Mouse (Mus musculus): Measurements from ENCODE around the gene Gm9964. TPM values are rescaled to one million over a fixed set of nuclear protein-coding genes. Genes with fewer than 3 reads are reported as not detected.
"Not testable (repeated sequence)": the region's sequence is repeated elsewhere in the genome, so short reads cannot be mapped to it uniquely, and the experiment has no call there.

Gm9964 gene
- polyA plus RNA-seq, 1 experiment from 2014 or later, result not detected

DNA sequence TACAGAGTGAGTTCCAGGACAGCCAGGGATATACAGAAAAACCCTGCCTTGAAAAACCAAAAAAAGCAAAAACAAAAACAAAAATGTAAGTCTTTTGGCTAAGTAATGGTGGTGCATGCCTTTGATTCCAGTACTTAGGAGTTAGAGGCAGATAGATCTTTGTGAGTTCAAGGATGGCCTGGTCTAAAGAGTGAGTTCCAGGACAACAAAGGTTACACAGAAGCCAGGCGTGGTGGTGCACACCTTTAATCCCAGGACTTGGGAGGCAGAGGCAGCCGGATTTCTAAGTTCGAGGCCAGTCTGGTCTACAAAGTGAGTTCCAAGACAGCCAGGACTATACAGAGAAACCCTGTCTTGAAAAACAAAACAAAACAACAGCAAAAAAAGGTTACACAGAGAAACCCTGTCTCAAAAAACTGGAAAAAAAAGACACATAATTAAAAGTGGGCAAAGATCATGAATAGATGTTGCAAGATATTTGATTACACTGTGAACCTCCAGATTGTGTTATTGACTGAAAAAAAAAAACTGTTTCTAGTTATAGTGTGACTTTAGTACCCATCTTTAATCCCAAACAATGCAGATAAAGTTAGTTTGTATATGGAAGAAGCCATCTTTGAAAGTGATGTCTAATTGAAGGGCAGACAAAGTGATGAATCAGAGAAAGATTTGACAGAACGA is 13.2 kb downstream of the Gm9964 start:
- Histone ChIP-seq H3K27ac (replicated peaks; ENCODE audit: low read depth, low read length) (no peak overlapping the region), H3K4me3 (ENCODE audit: low read depth, low read length) (no peak overlapping the region), H3K36me3 (replicated peaks; ENCODE audit: control insufficient read depth, insufficient read depth, low read depth, low read length) (no peaks in the 10 kb centered on the region), H3K9me3 (replicated peaks; ENCODE audit: control insufficient read depth, low read length) (no peaks in the 10 kb centered on the region), H3K9ac (replicated peaks; ENCODE audit: low read length) (no peak overlapping the region), H3K4me2 (ENCODE audit: low read depth, low read length) (no peak overlapping the region), H3K4me1 (ENCODE audit: control insufficient read depth, insufficient read depth, low read length) (no peaks in the 10 kb centered on the region), H3K27me3 (ENCODE audit: control insufficient read depth, insufficient read depth, low read length) (no peaks in the 10 kb centered on the region)
- ATAC-seq (replicated peaks; ENCODE audit: insufficient number of reproducible peaks, low FRiP score, low TSS enrichment, low read depth), result no peak
- DNase-seq (ENCODE audit: low spot score), result no peak
- 92% methylated on average over 4 of the region's 4 CpGs for WGBS

DNA sequence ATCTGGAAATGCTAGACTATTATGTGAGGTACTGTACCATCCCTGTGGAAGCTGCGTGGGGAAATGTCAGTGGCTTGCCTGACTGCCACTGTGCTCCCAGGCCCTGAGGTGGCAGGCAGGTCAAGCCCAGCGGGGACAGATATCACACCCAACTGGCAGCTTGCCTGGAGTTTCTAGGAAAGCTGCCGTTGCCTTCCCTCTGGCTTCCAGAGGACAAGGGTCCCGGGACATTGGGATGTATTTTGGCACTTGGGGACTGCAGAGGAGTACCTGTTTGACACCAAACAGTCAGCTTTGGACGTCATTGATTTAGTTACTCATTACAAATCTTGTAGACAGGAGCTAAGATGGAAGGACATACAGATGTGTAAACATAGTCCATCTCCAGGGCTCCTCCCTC is 15.3 kb downstream of the Gm9964 start:
- no peaks in the 10 kb centered on the region for H3K4me1 ChIP-seq (ENCODE audit: control insufficient read depth, insufficient read depth, low read length)

DNA sequence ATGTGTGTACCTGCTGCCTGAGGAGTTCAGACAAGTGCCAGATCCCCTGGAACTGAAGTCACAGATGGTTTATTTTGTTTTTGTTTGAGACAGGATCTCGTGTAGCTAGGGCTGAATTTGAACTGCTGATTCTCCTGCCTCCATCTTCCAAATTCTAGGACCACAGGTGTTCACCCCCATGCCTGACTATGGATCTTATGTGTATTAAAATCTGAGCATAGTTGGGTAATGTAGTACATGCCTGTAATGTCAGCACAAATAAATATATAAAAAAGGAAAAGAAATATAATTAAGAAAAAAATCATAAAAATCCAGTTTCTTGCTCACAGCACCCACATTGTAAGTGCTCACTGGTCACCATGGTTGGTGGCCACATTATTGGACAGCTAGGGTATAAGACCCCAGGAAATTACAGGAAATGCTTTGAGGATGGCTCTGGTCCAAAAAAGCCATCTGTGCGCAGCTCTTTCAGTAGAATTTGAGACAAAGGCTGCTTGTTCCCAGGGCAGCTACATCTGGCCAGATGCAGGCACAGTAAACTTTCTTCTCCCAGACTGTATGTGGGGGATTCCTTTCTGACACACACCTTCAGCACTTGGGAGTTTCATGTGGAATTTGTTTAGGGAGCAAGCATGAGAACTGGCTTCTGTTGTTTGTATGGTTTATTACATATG is 16.8 kb downstream of the Gm9964 start:
- ATAC-seq (replicated peaks; ENCODE audit: insufficient number of reproducible peaks, low FRiP score, low TSS enrichment, low read depth) (no peak; the same call in 1 of the 2 replicates), DNase-seq (ENCODE audit: low spot score) (peak; percentile 69)
- no peak overlapping the region for H3K4me3 ChIP-seq (ENCODE audit: low read depth, low read length)
- H3K27ac ChIP-seq (replicated peaks; ENCODE audit: low read depth, low read length), result 0 out of 2 replicates have a peak overlapping the region, but pooled peaks have one; percentile 36
- no peaks in the 10 kb centered on the region for H3K9me3 ChIP-seq (replicated peaks; ENCODE audit: control insufficient read depth, low read length)
- no peaks in the 10 kb centered on the region for H3K27me3 ChIP-seq (ENCODE audit: control insufficient read depth, insufficient read depth, low read length)
- WGBS, result 31% methylated on average over 2 of the region's 2 CpGs
- no peaks in the 10 kb centered on the region for H3K4me1 ChIP-seq (ENCODE audit: control insufficient read depth, insufficient read depth, low read length)
- H3K4me2 ChIP-seq (ENCODE audit: low read depth, low read length), result no peak overlapping the region
- no peaks in the 10 kb centered on the region for H3K36me3 ChIP-seq (replicated peaks; ENCODE audit: control insufficient read depth, insufficient read depth, low read depth, low read length)
- H3K9ac ChIP-seq (replicated peaks; ENCODE audit: low read length), result no peak overlapping the region

More for the DNA sequence above, 15.3 kb downstream of the Gm9964 start:
- DNase-seq (ENCODE audit: low spot score), result no peak
- ATAC-seq (replicated peaks; ENCODE audit: insufficient number of reproducible peaks, low FRiP score, low TSS enrichment, low read depth), result no peak
- Histone ChIP-seq H3K9me3 (replicated peaks; ENCODE audit: control insufficient read depth, low read length) (no peaks in the 10 kb centered on the region), H3K27me3 (ENCODE audit: control insufficient read depth, insufficient read depth, low read length) (no peaks in the 10 kb centered on the region), H3K9ac (replicated peaks; ENCODE audit: low read length) (no peak overlapping the region), H3K27ac (replicated peaks; ENCODE audit: low read depth, low read length) (no peak overlapping the region), H3K4me2 (ENCODE audit: low read depth, low read length) (no peak overlapping the region), H3K4me3 (ENCODE audit: low read depth, low read length) (no peak overlapping the region), H3K36me3 (replicated peaks; ENCODE audit: control insufficient read depth, insufficient read depth, low read depth, low read length) (no peaks in the 10 kb centered on the region)
- 68% methylated on average over 5 of the region's 5 CpGs for WGBS

DNA sequence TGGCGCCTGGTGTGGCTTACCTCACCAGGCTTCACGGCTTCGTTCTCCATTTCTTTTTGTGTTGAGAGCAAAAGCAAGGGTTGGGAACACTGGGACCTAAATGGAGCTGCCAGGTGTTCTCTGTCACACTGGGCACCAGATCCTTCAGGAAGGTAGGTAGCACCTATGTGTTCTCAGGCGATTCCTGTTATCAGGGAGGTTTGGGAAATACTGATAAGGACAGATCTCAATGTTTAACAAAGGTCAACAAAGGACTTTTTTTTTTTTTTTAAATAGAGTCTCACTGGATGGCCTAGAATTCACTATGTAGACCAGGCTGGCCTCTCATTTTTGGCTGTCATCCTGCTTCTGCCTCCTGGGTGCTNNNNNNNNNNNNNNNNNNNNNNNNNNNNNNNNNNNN is 22.9 kb downstream of the Gm9964 start:
- Histone ChIP-seq H3K27ac (replicated peaks; ENCODE audit: low read depth, low read length) (no peak overlapping the region), H3K9ac (replicated peaks; ENCODE audit: low read length) (no peak overlapping the region), H3K4me2 (ENCODE audit: low read depth, low read length) (no peak overlapping the region), H3K36me3 (replicated peaks; ENCODE audit: control insufficient read depth, insufficient read depth, low read depth, low read length) (no peaks in the 10 kb centered on the region), H3K27me3 (ENCODE audit: control insufficient read depth, insufficient read depth, low read length) (no peaks in the 10 kb centered on the region), H3K4me1 (ENCODE audit: control insufficient read depth, insufficient read depth, low read length) (no peaks in the 10 kb centered on the region), H3K4me3 (ENCODE audit: low read depth, low read length) (no peak overlapping the region), H3K9me3 (replicated peaks; ENCODE audit: control insufficient read depth, low read length) (no peaks in the 10 kb centered on the region)
- no peak for ATAC-seq (replicated peaks; ENCODE audit: insufficient number of reproducible peaks, low FRiP score, low TSS enrichment, low read depth)
- DNase-seq (ENCODE audit: low spot score), result no peak
- WGBS, result 84% methylated on average over 4 of the region's 4 CpGs

DNA sequence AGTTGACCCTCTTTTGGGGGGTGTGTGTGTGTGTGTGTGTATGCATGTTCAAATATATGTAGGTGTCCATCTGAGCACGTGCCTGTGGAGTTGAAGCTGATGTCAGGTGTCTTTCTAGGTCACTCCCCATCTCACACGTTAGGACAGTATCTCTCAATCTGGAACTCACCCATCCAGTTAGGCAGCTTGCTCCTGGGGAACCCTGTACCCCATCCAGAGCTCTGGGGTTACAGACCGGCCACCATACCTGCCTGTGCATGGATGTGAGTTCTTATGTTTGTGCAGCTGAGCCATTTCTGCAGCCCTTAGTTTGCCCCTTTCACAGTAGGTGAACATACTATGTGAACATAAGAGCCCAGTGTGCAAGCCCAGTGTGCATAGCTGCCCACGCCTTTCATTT is 23.7 kb downstream of the Gm9964 start:
- DNase-seq (ENCODE audit: low spot score) (no peak), ATAC-seq (replicated peaks; ENCODE audit: insufficient number of reproducible peaks, low FRiP score, low TSS enrichment, low read depth) (no peak)
- Histone ChIP-seq H3K4me2 (ENCODE audit: low read depth, low read length) (no peak overlapping the region), H3K27me3 (ENCODE audit: control insufficient read depth, insufficient read depth, low read length) (no peaks in the 10 kb centered on the region), H3K4me1 (ENCODE audit: control insufficient read depth, insufficient read depth, low read length) (no peaks in the 10 kb centered on the region), H3K27ac (replicated peaks; ENCODE audit: low read depth, low read length) (no peak overlapping the region), H3K36me3 (replicated peaks; ENCODE audit: control insufficient read depth, insufficient read depth, low read depth, low read length) (no peaks in the 10 kb centered on the region), H3K4me3 (ENCODE audit: low read depth, low read length) (no peak overlapping the region), H3K9ac (replicated peaks; ENCODE audit: low read length) (no peak overlapping the region), H3K9me3 (replicated peaks; ENCODE audit: control insufficient read depth, low read length) (no peaks in the 10 kb centered on the region)
- WGBS, result 74% methylated on average over 4 of the region's 4 CpGs

DNA sequence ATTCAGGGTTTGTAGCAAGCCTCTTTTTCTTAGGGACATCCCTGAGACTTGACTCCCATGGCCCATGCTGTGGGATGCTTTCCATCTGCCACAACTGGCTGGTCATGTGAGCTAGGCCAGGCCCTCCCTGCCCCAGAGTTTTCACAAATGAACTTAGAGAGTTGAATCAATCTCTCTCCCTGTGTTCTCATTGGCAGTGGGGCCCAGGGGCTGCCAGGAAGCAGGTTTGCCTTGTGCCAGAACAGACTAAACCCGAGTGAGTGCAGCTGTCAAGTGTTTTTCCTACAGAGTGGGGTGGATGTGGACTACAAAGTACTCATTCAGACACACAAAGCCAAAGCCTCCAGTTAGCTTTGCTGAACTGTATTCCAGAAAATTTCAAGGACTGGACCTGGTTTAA is 29.5 kb downstream of the Gm9964 start:
- ATAC-seq (replicated peaks; ENCODE audit: insufficient number of reproducible peaks, low FRiP score, low TSS enrichment, low read depth) (no peak), DNase-seq (ENCODE audit: low spot score) (no peak)
- WGBS, result 6% methylated on average over 1 of the region's 1 CpGs
- no peaks in the 10 kb centered on the region for H3K27me3 ChIP-seq (ENCODE audit: control insufficient read depth, insufficient read depth, low read length)
- no peaks in the 10 kb centered on the region for H3K36me3 ChIP-seq (replicated peaks; ENCODE audit: control insufficient read depth, insufficient read depth, low read depth, low read length)
- H3K9me3 ChIP-seq (replicated peaks; ENCODE audit: control insufficient read depth, low read length), result no peaks in the 10 kb centered on the region
- no peak overlapping the region for H3K4me2 ChIP-seq (ENCODE audit: low read depth, low read length)
- H3K27ac ChIP-seq (replicated peaks; ENCODE audit: low read depth, low read length), result no peak overlapping the region
- H3K4me1 ChIP-seq (ENCODE audit: control insufficient read depth, insufficient read depth, low read length), result peaks cover 3% of the 10 kb centered on the region; the same call in 1 of the 2 replicates
- no peak overlapping the region for H3K4me3 ChIP-seq (ENCODE audit: low read depth, low read length)
- no peak overlapping the region; the same call in 1 of the 2 replicates for H3K9ac ChIP-seq (replicated peaks; ENCODE audit: low read length)

DNA sequence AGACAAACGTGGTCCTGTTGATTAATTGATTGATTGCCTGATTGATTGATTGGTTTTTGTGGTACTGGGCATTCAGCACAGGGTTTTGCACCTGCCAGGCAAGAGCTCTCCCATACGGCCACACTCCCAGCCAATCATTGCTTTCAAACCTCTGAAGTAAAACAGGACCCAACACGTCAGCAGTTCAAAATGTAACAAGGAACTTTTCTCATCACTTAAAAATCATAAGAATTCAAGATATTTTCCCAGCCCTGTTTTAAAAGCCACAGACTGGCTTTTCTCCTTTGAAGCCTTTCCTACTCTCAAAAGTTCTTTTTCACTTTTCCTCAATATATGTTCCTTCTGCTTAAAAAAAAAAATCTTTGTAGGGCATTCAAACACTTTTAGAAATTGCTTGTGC is 32.3 kb downstream of the Gm9964 start:
- H3K4me3 ChIP-seq (ENCODE audit: low read depth, low read length), result no peak overlapping the region
- H3K9me3 ChIP-seq (replicated peaks; ENCODE audit: control insufficient read depth, low read length), result no peaks in the 10 kb centered on the region; the same call in 1 of the 2 replicates
- H3K27ac ChIP-seq (replicated peaks; ENCODE audit: low read depth, low read length), result no peak overlapping the region
- no peaks in the 10 kb centered on the region for H3K36me3 ChIP-seq (replicated peaks; ENCODE audit: control insufficient read depth, insufficient read depth, low read depth, low read length)
- 58% methylated on average over 3 of the region's 3 CpGs for WGBS
- H3K9ac ChIP-seq (replicated peaks; ENCODE audit: low read length), result no peak overlapping the region
- no peaks in the 10 kb centered on the region for H3K27me3 ChIP-seq (ENCODE audit: control insufficient read depth, insufficient read depth, low read length)
- no peak overlapping the region for H3K4me2 ChIP-seq (ENCODE audit: low read depth, low read length)
- ATAC-seq (replicated peaks; ENCODE audit: insufficient number of reproducible peaks, low FRiP score, low TSS enrichment, low read depth), result no peak
- DNase-seq (ENCODE audit: low spot score), result no peak
- peaks cover 3% of the 10 kb centered on the region; the same call in 1 of the 2 replicates for H3K4me1 ChIP-seq (ENCODE audit: control insufficient read depth, insufficient read depth, low read length)

DNA sequence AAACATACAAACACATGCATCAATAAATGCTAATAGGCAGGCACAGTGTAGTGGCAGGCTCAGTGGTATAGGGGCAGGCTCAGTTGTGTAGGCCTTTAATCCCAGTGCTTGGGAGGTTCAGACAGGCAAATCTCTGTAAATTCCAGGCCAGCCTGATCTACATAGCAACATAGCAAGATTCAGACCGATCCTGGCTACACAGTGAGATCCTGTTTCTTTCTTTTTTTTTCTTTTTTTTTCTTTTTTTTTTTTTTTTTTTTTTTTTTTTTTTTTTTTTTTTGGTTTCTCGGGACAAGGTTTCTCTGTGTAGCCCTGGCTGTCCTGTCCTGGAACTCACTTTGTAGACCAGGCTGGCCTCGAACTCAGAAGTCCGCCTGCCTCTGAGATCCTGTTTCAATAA is 36.6 kb downstream of the Gm9964 start:
- H3K4me1 ChIP-seq (ENCODE audit: control insufficient read depth, insufficient read depth, low read length); H3K9me3 ChIP-seq (replicated peaks; ENCODE audit: control insufficient read depth, low read length); H3K27ac ChIP-seq (replicated peaks; ENCODE audit: low read depth, low read length); H3K4me3 ChIP-seq (ENCODE audit: low read depth, low read length); DNase-seq (ENCODE audit: low spot score); H3K4me2 ChIP-seq (ENCODE audit: low read depth, low read length); H3K9ac ChIP-seq (replicated peaks; ENCODE audit: low read length); ATAC-seq (replicated peaks; ENCODE audit: insufficient number of reproducible peaks, low FRiP score, low TSS enrichment, low read depth); H3K27me3 ChIP-seq (ENCODE audit: control insufficient read depth, insufficient read depth, low read length); H3K36me3 ChIP-seq (replicated peaks; ENCODE audit: control insufficient read depth, insufficient read depth, low read depth, low read length): not testable (repeated sequence)
- WGBS, result 88% methylated on average over 4 of the region's 4 CpGs

All from embryonic facial prominence, embryonic 11.5 days (tissue).